Mouse (Mus musculus): Measurements from ENCODE around the gene Cabp2.
"Not testable (repeated sequence)": the region's sequence is repeated elsewhere in the genome, so short reads cannot be mapped to it uniquely, and the experiment has no call there.

The Cabp2 gene

DNA sequence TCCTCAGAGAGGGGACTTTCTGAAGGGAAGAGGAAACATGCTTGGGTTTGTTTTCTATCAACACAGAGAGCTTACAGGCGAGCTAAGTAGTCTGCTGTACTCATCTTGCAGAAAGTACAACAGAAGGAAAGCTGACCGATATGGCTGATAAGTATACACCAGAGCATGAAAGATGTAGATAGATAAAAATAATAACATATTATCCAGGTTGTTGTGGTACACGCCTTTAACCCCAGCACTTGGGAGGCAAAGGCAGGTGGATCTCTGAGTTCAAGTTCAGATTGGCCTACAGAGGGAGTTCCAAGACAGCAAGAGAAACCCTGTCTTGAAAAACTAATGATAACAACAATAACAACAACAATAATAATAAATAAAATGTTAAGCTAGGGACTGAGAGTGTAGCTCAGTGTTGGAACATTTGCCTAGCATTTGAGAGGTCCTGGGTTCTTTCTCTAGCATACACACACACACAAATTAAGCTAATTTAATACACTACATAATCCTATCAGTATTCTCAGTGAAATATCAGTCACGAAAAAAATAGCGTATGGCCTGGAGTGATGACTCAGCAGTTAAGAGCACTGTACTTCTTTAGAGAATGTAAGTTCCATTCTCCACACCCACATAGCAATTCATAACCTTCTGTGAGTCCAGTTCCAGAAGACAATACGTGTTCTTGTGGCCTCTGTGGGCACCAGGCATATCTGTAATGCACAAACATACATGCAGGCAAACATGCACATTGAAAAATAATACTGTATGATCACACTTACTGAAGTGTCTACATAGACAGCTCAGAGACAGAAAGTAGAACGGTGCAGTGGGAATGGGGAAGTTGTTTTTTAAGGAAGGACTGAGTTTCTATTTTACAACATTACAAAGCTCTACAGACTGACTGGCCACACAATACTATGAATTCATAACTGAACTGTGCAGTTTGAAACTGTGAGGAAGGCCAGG is 41.3 kb downstream of the Cabp2 start:
- in situ Hi-C loops (cut with MboI, MseI), result no loop called here

- in situ Hi-C loops (cut with MboI, MseI), result no loop called here
Measured at GRCm38 (mm10) chr19:4124432-4124831, 43.1 kb downstream of the Cabp2 start.

GRCm38 (mm10) chr19:4125268-4125667 is 43.9 kb downstream of the Cabp2 start:
- in situ Hi-C loops (cut with MboI, MseI), result not testable (repeated sequence)

GRCm38 (mm10) chr19:4125741-4126696 is 44.6 kb downstream of the Cabp2 start, which contains the start of gene Aip:
TSS of gene Aip (minus strand) at chr19:4125858.
- in situ Hi-C loops (cut with MboI, MseI), result no loop called here

DNA sequence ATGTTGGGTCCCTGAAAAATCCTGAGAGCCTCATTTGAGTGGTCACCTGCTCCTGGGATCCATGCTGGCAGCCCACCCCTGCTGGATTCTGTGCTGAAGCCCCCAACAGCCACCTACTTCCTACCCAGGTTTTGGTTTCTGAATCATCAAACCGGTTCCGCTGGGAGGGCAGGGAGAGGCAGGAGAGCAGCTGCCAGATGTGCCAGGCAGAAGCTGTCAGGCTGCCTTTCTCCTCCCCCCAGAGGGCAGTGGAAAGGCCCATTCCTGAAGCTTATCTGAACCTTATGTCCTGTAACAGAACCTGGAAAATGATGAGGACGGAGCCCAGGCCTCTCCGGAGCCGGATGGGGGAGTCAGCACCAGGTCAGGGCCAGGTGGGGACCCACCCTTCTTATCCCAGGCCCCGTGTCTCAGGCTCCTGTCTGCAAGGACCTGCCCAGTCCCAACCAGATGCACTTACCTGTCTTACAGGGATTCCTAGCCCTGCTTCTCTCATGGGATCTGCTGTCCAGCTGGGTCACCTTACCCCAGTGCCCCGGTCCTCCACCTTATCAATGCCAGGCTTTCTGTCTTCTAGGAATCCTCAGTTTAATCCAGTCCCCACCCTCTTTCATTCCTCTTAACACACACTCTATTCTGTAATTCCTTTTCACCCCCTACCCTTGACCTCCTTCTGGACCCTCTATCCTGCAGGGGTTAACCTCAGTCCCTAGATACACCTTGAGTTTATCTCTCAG is 45.5 kb downstream of the Cabp2 start:
- in situ Hi-C loops (cut with MboI, MseI), result no loop called here

- in situ Hi-C loops (cut with MboI, MseI), result no loop called here
Measured at GRCm38 (mm10) chr19:4129462-4129861, 48.1 kb downstream of the Cabp2 start.

DNA sequence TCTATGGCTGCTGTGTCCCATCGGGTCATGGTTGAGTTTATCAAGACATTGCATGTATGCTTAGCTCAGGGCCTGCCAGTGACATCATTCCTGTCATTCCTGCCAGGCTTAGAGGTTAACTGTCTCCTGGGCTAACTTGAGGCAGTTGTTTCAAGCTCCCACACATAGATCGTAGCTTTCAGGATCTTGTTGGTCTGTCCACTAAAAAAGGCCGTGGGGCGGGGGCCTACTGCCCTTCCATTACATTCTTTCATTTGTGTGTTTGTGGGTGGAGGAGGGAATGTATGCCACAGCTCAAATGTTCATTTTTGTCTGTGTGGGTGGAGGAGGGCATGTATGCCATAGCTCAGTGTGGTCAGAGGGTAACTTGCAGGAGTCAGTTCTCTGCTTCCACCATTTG is 48.7 kb downstream of the Cabp2 start:
- in situ Hi-C loops (cut with MboI, MseI), result no loop called here

- in situ Hi-C loops (cut with MboI, MseI), result no loop called here
Measured at GRCm38 (mm10) chr19:4131075-4131474, 49.7 kb downstream of the Cabp2 start.

DNA sequence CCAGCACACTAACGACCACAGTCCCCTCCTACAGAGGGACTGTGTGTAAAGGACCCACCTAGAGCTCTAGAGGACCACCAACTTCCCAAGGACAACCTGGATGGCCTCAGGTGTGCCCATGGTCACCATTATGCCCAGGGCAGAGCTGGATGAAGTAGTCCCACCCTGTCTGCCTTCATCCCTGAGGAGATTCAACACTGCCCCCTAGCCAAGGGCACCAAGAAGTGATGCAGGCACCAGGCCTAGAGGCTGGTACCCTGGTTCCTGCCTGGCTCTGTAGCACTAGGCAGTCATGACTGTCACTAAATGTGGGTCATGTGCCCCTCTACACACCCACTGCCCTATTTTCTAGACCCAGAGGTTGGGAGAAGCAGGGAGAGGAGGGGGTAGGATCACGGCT is 50.4 kb downstream of the Cabp2 start:
- in situ Hi-C loops (cut with MboI, MseI), result no loop called here

- in situ Hi-C loops (cut with MboI, MseI), result no loop called here
Measured at GRCm38 (mm10) chr19:4134354-4134753, 53.0 kb downstream of the Cabp2 start.

- in situ Hi-C loops (cut with MboI, MseI), result not testable (repeated sequence)
Measured at GRCm38 (mm10) chr19:4135229-4135962, 54.0 kb downstream of the Cabp2 start.

GRCm38 (mm10) chr19:4135963-4136345 is 54.6 kb downstream of the Cabp2 start:
- in situ Hi-C loops (cut with MboI, MseI), result not testable (repeated sequence)

DNA sequence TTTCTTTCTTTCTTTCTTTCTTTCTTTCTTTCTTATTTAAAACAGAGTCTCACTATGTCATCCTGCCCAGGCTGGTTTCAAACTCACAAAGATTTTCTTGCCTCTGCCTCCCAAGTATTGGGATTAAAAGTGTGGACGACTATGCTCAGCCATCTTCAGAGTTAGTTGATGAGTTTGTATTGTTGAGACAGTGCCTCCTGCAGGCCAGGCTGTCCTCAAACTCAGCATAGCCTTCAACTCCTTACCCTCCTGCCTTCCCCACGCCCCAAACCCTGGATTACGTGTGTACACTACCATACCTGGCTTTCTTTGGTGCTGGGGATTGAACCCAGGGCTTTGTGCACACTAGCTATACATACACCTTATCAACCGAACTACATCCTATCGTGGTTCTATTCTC is 55.1 kb downstream of the Cabp2 start:
- in situ Hi-C loops (cut with MboI, MseI), result no loop called here
